Mouse (Mus musculus): Measurements from ENCODE around the gene Afg1l. TPM values are rescaled to one million over a fixed set of nuclear protein-coding genes. Genes with fewer than 3 reads are reported as not detected.

Afg1l gene
- polyA plus RNA-seq, 1 experiment from 2014 or later = 9.4 TPM

DNA sequence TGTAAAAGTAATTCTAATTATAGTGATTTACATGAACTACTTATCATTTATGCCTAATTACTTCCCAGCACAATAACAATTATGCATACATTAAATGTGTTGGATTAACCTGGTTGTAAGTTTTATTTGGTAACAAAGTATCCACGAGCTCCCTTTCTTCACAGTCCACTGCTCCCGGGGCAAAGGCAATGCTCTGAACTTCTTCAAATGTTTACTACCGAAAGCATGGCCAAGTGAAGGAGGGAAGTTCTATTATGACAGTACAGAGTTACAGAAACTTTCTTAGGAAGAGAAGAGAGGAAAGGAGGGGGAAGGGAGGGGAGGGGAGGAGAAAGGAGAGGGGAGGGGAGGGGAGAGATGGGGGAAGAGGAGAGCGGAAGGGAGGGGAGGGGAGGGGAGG, 28.7 kb downstream of the Afg1l start:
- no peak overlapping the region for H3K27ac ChIP-seq (ENCODE audit: low read depth, low read length)
- WGBS = 65% methylated on average over 3 of the region's 4 CpGs
- no peak overlapping the region for H3K9ac ChIP-seq (ENCODE audit: low read depth, low read length)
- no peak for ATAC-seq
- TF ChIP-seq CTCF (IDR thresholded peaks at IDR 0.05; ENCODE audit: low read depth) = no peak
- no peaks in the 10 kb centered on the region for H3K27me3 ChIP-seq (replicated peaks; ENCODE audit: control insufficient read depth, insufficient read depth, low read length)
- H3K4me1 ChIP-seq (replicated peaks; ENCODE audit: control insufficient read depth, insufficient read depth, low read length) = no peaks in the 10 kb centered on the region
- no peak overlapping the region for H3K4me3 ChIP-seq (ENCODE audit: low read depth, low read length)
- H3K4me2 ChIP-seq (replicated peaks; ENCODE audit: low read depth) = no peak overlapping the region
- H3K36me3 ChIP-seq (ENCODE audit: control insufficient read depth, insufficient read depth) = peaks cover 9% of the 10 kb centered on the region; the same call in 1 of the 2 replicates
- no peaks in the 10 kb centered on the region for H3K9me3 ChIP-seq (ENCODE audit: control insufficient read depth)

DNA sequence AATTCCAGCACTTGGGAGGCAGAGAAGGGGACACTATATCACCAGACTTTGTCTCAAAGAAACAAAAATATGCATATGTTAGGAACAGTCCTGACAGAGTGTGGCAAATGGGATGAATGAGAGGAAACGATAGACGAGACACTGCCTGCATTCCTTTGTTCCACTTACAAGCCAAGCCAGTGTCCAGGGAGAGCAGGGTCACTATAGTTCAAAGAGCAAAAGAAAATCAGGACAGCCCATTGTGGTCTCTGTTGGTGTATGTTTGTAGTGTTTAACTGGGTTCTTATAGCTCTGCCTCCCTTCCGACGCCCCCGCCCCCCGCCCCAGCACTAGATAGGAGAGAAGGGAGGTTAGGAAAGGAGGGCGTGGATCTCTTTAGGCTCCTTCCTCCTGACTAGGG, 30.0 kb downstream of the Afg1l start:
- H3K4me2 ChIP-seq (replicated peaks; ENCODE audit: low read depth) = no peak overlapping the region
- no peak overlapping the region for H3K9ac ChIP-seq (ENCODE audit: low read depth, low read length)
- no peak overlapping the region for H3K4me3 ChIP-seq (ENCODE audit: low read depth, low read length)
- no peak for TF ChIP-seq CTCF (IDR thresholded peaks at IDR 0.05; ENCODE audit: low read depth)
- no peak overlapping the region for H3K27ac ChIP-seq (ENCODE audit: low read depth, low read length)
- H3K36me3 ChIP-seq (ENCODE audit: control insufficient read depth, insufficient read depth) = peaks cover 6% of the 10 kb centered on the region; the same call in 1 of the 2 replicates
- no peak for ATAC-seq
- 72% methylated on average over 7 of the region's 7 CpGs for WGBS
- no peaks in the 10 kb centered on the region for H3K4me1 ChIP-seq (replicated peaks; ENCODE audit: control insufficient read depth, insufficient read depth, low read length)
- no peaks in the 10 kb centered on the region for H3K27me3 ChIP-seq (replicated peaks; ENCODE audit: control insufficient read depth, insufficient read depth, low read length)
- H3K9me3 ChIP-seq (ENCODE audit: control insufficient read depth) = no peaks in the 10 kb centered on the region

DNA sequence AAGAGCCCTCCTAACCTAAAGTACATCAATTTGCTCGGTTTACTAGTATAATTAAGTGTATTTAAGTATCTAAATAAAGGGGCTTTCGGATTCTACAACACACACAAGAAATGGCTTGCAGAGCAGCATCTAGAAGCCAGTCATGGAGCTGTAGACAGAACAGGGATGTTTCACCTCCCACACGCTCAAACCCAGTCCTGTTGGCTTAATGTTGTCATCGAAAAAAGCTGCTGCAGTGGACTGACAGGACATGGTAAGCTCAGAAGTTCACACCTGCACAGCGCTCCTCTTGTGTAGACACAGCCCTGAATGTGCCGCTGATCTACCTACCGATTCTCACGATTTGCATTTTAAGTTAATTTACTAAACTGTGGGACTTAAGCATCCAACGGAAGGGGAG, 32.2 kb downstream of the Afg1l start:
- no peak for TF ChIP-seq CTCF (IDR thresholded peaks at IDR 0.05; ENCODE audit: low read depth)
- H3K9ac ChIP-seq (ENCODE audit: low read depth, low read length) = no peak overlapping the region
- no peak overlapping the region for H3K4me2 ChIP-seq (replicated peaks; ENCODE audit: low read depth)
- no peaks in the 10 kb centered on the region for H3K36me3 ChIP-seq (ENCODE audit: control insufficient read depth, insufficient read depth)
- no peaks in the 10 kb centered on the region for H3K9me3 ChIP-seq (ENCODE audit: control insufficient read depth)
- no peak for ATAC-seq
- WGBS = 71% methylated on average over 9 of the region's 9 CpGs
- H3K27ac ChIP-seq (ENCODE audit: low read depth, low read length) = no peak overlapping the region
- H3K27me3 ChIP-seq (replicated peaks; ENCODE audit: control insufficient read depth, insufficient read depth, low read length) = no peaks in the 10 kb centered on the region
- H3K4me1 ChIP-seq (replicated peaks; ENCODE audit: control insufficient read depth, insufficient read depth, low read length) = no peaks in the 10 kb centered on the region
- no peak overlapping the region for H3K4me3 ChIP-seq (ENCODE audit: low read depth, low read length)

DNA sequence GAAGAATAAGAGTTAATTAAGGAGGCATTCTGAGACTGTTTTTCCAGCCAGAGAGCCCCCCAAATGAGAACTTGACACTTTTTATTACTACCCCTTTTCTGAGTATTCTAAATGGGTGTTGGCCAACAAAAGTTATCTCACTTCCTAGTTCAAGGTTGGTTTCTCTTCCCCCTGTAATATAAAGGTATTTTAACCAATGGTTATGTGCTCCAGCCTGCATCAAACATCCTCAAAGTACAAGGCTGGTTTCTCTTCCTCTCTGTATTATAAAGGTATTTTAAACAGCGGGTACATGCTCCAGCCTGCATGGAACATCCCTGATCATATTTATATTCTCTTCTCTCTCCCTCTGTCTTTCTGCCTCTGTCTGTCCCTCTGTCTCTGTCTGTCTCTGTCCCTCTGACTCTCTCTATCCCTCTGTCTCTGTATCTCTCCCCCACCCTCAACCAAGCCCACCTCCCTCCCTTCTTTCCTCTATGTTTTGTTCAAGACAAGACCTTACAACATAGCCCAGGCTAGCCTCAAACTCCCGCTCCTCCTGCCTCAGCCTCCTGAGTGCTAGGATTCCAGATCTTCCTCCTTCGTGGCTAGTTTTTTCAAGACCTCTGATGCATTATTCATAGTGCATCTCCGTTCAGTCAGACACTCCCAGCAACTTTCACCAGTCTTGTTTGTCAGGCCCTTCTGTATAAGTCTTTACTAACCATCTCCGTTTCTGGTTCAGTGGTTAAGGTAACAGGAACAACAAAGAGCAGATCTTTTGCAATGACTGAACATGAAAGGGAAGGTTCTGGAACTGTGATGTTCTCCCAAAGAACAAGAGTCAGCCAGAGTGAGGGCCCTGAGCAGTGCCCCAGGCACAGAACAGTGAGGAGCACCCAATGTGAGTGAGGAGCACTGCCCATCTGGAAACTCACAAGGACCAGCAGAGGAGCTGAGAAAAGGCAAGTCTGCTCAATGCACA, 41.2 kb downstream of the Afg1l start:
- ATAC-seq = no peak
- TF ChIP-seq CTCF (IDR thresholded peaks at IDR 0.05; ENCODE audit: low read depth) = no peak
- Histone ChIP-seq H3K4me1 (replicated peaks; ENCODE audit: control insufficient read depth, insufficient read depth, low read length) (no peaks in the 10 kb centered on the region), H3K9ac (ENCODE audit: low read depth, low read length) (no peak overlapping the region), H3K9me3 (ENCODE audit: control insufficient read depth) (no peaks in the 10 kb centered on the region), H3K4me3 (ENCODE audit: low read depth, low read length) (no peak overlapping the region), H3K27me3 (replicated peaks; ENCODE audit: control insufficient read depth, insufficient read depth, low read length) (no peaks in the 10 kb centered on the region), H3K4me2 (replicated peaks; ENCODE audit: low read depth) (no peak overlapping the region), H3K27ac (ENCODE audit: low read depth, low read length) (no peak overlapping the region), H3K36me3 (ENCODE audit: control insufficient read depth, insufficient read depth) (peaks cover 25% of the 10 kb centered on the region)
- WGBS = 86% methylated on average over 5 of the region's 5 CpGs

DNA sequence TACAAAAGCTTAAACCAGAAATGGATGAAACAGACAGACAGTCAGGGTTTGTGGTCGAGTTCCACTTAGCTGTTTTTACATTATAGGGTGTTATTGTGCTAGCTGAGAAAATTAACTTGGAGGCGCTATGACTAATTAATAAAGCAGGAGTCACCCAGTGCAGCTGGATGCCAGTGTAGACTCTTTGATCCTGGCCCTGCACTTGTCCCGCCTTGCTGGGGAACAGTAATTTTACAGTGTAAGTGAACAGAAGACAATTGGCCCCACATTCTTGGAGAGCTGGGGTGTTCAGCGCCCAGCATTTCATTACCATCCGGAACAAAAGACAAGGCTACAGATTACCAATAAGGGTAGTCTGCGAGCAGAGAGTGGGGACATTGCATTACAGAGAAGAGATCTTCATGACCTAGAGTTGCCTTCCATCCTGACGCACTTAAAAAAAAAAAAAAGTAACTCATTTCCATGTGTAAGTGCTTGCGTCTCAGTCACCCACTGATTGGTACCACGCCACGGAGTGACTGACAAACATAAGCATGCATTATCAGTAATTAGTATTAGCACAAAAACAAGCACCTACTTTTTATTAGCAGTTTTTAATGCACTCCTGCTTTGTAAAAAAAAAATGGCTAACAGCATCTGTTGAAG, 60.7 kb downstream of the Afg1l start:
- Histone ChIP-seq H3K36me3 (ENCODE audit: control insufficient read depth, insufficient read depth) (no peaks in the 10 kb centered on the region; the same call in 1 of the 2 replicates), H3K9ac (ENCODE audit: low read depth, low read length) (no peak overlapping the region)
- 84% methylated on average over 10 of the region's 10 CpGs for WGBS

DNA sequence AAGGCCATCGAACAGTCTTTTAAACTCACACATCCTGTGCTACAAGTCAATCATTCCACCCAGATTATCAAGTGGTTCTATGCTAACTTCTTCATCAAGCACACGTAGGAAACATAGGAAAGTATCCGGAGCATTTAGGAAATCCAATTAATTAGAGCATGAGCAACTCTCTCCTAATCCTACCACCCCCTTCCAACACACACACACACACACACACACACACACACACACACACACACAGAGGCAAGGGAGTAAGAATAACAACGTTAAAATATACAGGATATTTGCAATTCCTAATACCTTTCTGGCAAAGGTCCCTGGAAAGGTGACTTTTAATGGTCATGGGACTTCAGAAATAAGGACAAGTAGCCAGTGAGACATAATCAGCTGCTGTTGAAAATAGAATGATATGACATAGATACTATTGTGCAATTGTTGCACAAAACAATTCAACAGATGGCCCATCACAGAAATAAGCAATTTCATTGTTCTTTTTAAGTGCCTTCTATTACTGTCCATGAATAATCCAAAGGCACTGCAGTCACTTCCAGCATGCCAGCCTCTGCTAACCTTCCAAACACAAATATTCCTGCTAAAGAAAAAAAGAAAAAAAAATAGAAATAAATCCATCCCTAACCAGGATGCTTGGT, 62.4 kb downstream of the Afg1l start:
- ATAC-seq = no peak
- Histone ChIP-seq H3K4me3 (ENCODE audit: low read depth, low read length) (no peak overlapping the region), H3K27me3 (replicated peaks; ENCODE audit: control insufficient read depth, insufficient read depth, low read length) (no peaks in the 10 kb centered on the region), H3K9me3 (ENCODE audit: control insufficient read depth) (no peaks in the 10 kb centered on the region), H3K36me3 (ENCODE audit: control insufficient read depth, insufficient read depth) (no peaks in the 10 kb centered on the region; the same call in 1 of the 2 replicates), H3K4me1 (replicated peaks; ENCODE audit: control insufficient read depth, insufficient read depth, low read length) (no peaks in the 10 kb centered on the region), H3K27ac (ENCODE audit: low read depth, low read length) (no peak overlapping the region), H3K9ac (ENCODE audit: low read depth, low read length) (no peak overlapping the region), H3K4me2 (replicated peaks; ENCODE audit: low read depth) (no peak overlapping the region)
- 78% methylated on average over 4 of the region's 4 CpGs for WGBS
- TF ChIP-seq CTCF (IDR thresholded peaks at IDR 0.05; ENCODE audit: low read depth) = no peak

More for the DNA sequence above, 60.7 kb downstream of the Afg1l start:
- H3K4me1 ChIP-seq (replicated peaks; ENCODE audit: control insufficient read depth, insufficient read depth, low read length) = no peaks in the 10 kb centered on the region
- no peak for ATAC-seq
- no peaks in the 10 kb centered on the region for H3K9me3 ChIP-seq (ENCODE audit: control insufficient read depth)
- no peak overlapping the region for H3K27ac ChIP-seq (ENCODE audit: low read depth, low read length)
- H3K4me2 ChIP-seq (replicated peaks; ENCODE audit: low read depth) = no peak overlapping the region
- TF ChIP-seq CTCF (IDR thresholded peaks at IDR 0.05; ENCODE audit: low read depth) = no peak
- no peak overlapping the region for H3K4me3 ChIP-seq (ENCODE audit: low read depth, low read length)
- H3K27me3 ChIP-seq (replicated peaks; ENCODE audit: control insufficient read depth, insufficient read depth, low read length) = no peaks in the 10 kb centered on the region
